Mouse (Mus musculus) hindlimb bud, embryonic 11.5 days (tissue): ENCODE results near the gene Gm20867.
"Not testable (repeated sequence)": the region's sequence is repeated elsewhere in the genome, so short reads cannot be mapped to it uniquely, and the experiment has no call there.

Source experiments
- DNase-seq: peaks from one replicate; pipeline ENCODE4 v3.0.0-alpha.2; 2012; ENCODE audit warnings: low read depth, low spot score; ENCODE audit errors: extremely low spot score

Gm20867 gene

GRCm38 (mm10) chrY:77963104-77963503 lies at the start of gene Gm20867:
Gm20867 (minus strand) TSS chrY:77963204.
- DNase-seq: not testable (repeated sequence)
